Mouse (Mus musculus) frontal cortex, adult 2 months (tissue): ENCODE measurements around the gene Gm2956. TPM values are rescaled to one million over a fixed set of nuclear protein-coding genes. Genes with fewer than 3 reads are reported as not detected.
"Not testable (repeated sequence)": the region's sequence is repeated elsewhere in the genome, so short reads cannot be mapped to it uniquely, and the experiment has no call there.

Experiments
- DNase-seq, 2 experiments: peaks; one replicate each; pipeline ENCODE4 v3.0.0; 2022; ENCODE audit warnings: low spot score in 1 of 2; ENCODE audit errors: extremely low spot score in 1 of 2
- polyA plus RNA-seq: library from polyadenylated mRNA; depleted of rRNA; stranded (reverse); fragments of >200 nt; gene quantifications from 2 replicates; pipeline ENCODE4 v1.2.3, GENCODE M21; 2012; rRNA removed

Gene Gm2956
- 0.32 and 0.38 TPM in 2 replicates for polyA plus RNA-seq

DNA sequence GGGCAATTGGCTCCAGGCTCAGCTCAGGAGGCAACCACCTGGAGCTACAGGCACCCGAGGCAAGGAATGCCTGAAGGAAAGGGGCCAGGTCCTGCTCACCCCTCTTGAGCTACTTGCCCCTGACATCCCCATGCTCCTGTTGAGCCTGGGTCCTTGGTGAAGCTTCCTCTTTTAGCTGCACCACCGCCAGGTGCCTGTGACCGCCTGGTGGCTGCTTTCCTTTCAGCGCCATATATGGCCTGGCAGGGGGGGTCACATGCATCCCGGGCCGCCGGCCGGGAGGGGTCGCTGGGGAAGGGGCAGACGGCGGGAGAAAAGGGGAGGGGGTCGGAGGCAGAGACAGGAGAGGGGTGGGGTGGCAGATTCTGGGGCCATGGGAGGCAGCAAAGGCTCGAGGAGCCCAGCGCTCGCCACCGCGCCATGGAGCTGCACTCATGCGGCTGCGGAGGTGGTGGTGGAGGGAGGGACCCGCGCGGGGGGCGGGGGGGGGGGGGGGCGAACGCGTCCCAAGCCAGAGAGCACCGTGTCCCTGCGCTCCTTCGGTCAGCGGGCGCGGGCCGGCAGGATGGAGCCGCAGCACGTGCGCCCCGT is at the start of gene Gm2956:
Gene Gm2956 (plus strand): TSS at position 541 of the 591 bp plus-strand sequence.
- DNase-seq, result not testable (repeated sequence)

GRCm38 (mm10) chr14:3333406-3333805 is 979 bp downstream of the Gm2956 start:
- DNase-seq, result peak in 1 of 2 experiments; percentile 18

GRCm38 (mm10) chr14:3394793-3395192 is 62.4 kb downstream of the Gm2956 start, which contains the start of gene Gm10413:
Gm10413 (plus strand) TSS chr14:3395093.
- not testable (repeated sequence) for DNase-seq

Other genes with a start within 250 kb of the Gm2956 start
- gene Gm10340, start 198.6 kb upstream of the Gm2956 start, polyA plus RNA-seq, result not detected in 2 replicates
- 0.18 TPM in 1 of 2 replicates, not detected in the other for gene Gm5795, start 144.4 kb upstream of the Gm2956 start, polyA plus RNA-seq
- gene D830030K20Rik, start 124.1 kb upstream of the Gm2956 start, polyA plus RNA-seq, result 5.4 and 6.8 TPM in 2 replicates
- not detected in 2 replicates for gene Gm10413, start 62.5 kb downstream of the Gm2956 start, polyA plus RNA-seq
- 0.95 and 1.3 TPM in 2 replicates for gene Gm10409, start 80.0 kb downstream of the Gm2956 start, polyA plus RNA-seq
- 1.3 and 1.5 TPM in 2 replicates for gene Gm3005, start 95.5 kb downstream of the Gm2956 start, polyA plus RNA-seq
- gene Gm10408, start 116.8 kb downstream of the Gm2956 start, polyA plus RNA-seq, result not detected in 2 replicates